Mouse (Mus musculus) central nervous system, embryonic 11.5 days (tissue): Measurements from ENCODE around the gene Olfr716. TPM values are rescaled to one million over a fixed set of nuclear protein-coding genes. Genes with fewer than 3 reads are reported as not detected.

ENCODE experiments used
- polyA plus RNA-seq: library from polyadenylated mRNA; depleted of rRNA; stranded (reverse); fragments of >200 nt; gene quantifications from 2 replicates; pipeline ENCODE4 v1.2.3, GENCODE M21; 2012; rRNA removed

Gene Olfr716
- polyA plus RNA-seq, result not detected in 2 replicates

GRCm38 (mm10) chr7:107138027-107138426 is at the start of gene Olfr716:
Olfr716 (plus strand) TSS chr7:107138327.

GRCm38 (mm10) chr7:107092920-107093319 is 45.2 kb upstream of the Olfr716 start, which contains the start of gene Olfr17:
Olfr17 (plus strand) TSS chr7:107093220.

DNA sequence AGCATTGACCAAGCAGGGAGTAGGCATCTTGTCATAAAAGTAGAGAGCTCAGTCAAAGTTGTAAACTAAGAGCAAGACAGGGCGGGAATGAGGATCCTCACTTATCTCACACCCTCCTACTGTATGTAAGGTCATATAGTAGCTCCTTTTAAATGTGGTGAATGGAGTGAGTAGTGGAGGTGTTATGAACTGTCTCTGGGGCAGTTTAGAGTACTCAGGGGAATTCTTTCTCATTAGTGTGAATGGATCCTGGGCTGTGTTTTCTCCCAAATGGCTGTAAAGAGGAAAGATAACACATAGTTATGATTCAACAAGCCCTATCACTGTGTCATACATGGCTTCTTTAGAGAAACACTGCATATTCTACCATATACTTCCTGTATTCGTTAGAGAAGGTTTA is 27.9 kb upstream of the Olfr716 start, which contains the start of gene Olfr715b:
TSS of gene Olfr715b (minus strand) at position 101 of the 400 bp plus-strand sequence.

DNA sequence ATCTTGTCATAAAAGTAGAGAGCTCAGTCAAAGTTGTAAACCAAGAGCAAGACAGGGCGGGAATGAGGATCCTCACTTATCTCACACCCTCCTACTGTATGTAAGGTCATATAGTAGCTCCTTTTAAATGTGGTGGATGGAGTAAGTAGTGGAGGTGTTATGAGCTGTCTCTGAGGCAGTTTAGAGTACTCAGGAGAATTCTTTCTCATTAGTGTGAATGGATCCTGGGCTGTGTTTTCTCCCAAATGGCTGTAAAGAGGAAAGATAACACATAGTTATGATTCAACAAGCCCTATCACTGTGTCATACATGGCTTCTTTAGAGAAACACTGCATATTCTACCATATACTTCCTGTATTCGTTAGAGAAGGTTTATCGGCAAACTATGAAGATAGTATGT is 7.1 kb upstream of the Olfr716 start, which contains the start of gene Olfr715:
TSS of gene Olfr715 (minus strand) at position 101 of the 400 bp plus-strand sequence.

GRCm38 (mm10) chr7:107166690-107167089 is 28.6 kb downstream of the Olfr716 start, which contains the start of gene Nlrp14:
Nlrp14 (plus strand) TSS chr7:107166990.

Other genes starting within 250 kb of the Olfr716 start
- not detected in 2 replicates for gene Olfr707, start 237.1 kb upstream of the Olfr716 start, polyA plus RNA-seq
- gene Olfr1532-ps1, start 230.3 kb upstream of the Olfr716 start, polyA plus RNA-seq, result not detected in 2 replicates
- not detected in 2 replicates for gene Olfr709-ps1, start 206.1 kb upstream of the Olfr716 start, polyA plus RNA-seq
- not detected in 2 replicates for gene Olfr710, start 190.0 kb upstream of the Olfr716 start, polyA plus RNA-seq
- gene Olfr6, start 174.4 kb upstream of the Olfr716 start, polyA plus RNA-seq, result not detected in 2 replicates
- not detected in 2 replicates for gene Olfr711, start 162.9 kb upstream of the Olfr716 start, polyA plus RNA-seq
- not detected in 2 replicates for gene Olfr2, start 132.3 kb upstream of the Olfr716 start, polyA plus RNA-seq
- gene Olfr713, start 107.2 kb upstream of the Olfr716 start, polyA plus RNA-seq, result not detected in 2 replicates
- gene Olfr714, start 67.3 kb upstream of the Olfr716 start, polyA plus RNA-seq, result not detected in 2 replicates
- gene Olfr17, start 45.1 kb upstream of the Olfr716 start, polyA plus RNA-seq, result not detected in 2 replicates
- gene Olfr715b, start 28.0 kb upstream of the Olfr716 start, polyA plus RNA-seq, result not detected in 2 replicates
- gene Olfr715, start 7.2 kb upstream of the Olfr716 start, polyA plus RNA-seq, result not detected in 2 replicates
- not detected in 2 replicates for gene Nlrp14, start 28.7 kb downstream of the Olfr716 start, polyA plus RNA-seq
- 0.08 and 0.12 TPM in 2 replicates for gene Rbmxl2, start 71.1 kb downstream of the Olfr716 start, polyA plus RNA-seq
- 4.8 and 5.1 TPM in 2 replicates for gene Syt9, start 232.4 kb downstream of the Olfr716 start, polyA plus RNA-seq